Mouse (Mus musculus) left cerebral cortex, adult 2 months (tissue): ENCODE data around the gene Chrd. TPM values are rescaled to one million over a fixed set of nuclear protein-coding genes. Genes with fewer than 3 reads are reported as not detected.
A peak's percentile ranks its signal among the peaks of the same experiment; 100 is the strongest.

ENCODE experiments used
- DNase-seq, 2 experiments: peaks; one replicate each; pipeline ENCODE4 v3.0.0; 2021 to 2022; ENCODE audit warnings: low spot score in 2 of 2, mixed read lengths in 1 of 2; ENCODE audit errors: extremely low spot score in 1 of 2
- H3K27ac ChIP-seq: fragments of 200-600 bp; 2 replicates; pipeline ENCODE4 v1.8.1; 2022
- H3K4me3 ChIP-seq: fragments of 200-600 bp; 2 replicates; pipeline ENCODE4 v1.8.1; 2022
- CTCF ChIP-seq: fragments of 200-600 bp; IDR thresholded peaks from 2 replicates; pipeline ENCODE4 v1.8.1; 2022; ENCODE audit warnings: antibody characterized with exemption, mild to moderate bottlenecking, moderate library complexity
- intact Hi-C: fragments of 180-260 bp; cut with DNase I; formaldehyde crosslinking; loops from one replicate; pipeline ENCODE4 v1.15.1; 2025
- total RNA-seq, 2 experiments: library from RNA; stranded (reverse); gene quantifications; 2 replicates each; pipeline ENCODE4 v1.2.3; 2021

The Chrd gene
- total RNA-seq, 2 experiments from 2014 or later = 50.5 to 56.3 TPM

DNA sequence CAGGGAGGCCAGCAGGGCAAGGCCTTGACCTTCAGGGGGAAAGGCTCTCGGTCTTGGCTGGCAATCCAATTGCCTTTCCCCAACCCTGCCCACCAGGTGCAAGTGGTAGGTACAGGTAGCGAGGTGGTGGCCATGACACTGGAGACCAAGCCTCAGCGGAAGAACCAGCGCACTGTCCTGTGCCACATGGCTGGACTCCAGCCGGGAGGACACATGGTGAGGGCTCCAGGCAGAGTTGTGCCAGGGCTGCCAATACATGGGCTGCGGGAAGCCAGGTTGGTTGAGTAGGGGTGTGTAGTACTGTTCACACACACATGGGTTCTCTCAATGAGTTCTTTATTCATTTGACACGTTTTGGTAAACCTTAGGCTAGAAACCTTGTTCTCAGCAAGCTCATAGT, 3.2 kb downstream of the Chrd start:
- Histone ChIP-seq H3K4me3 (no peak overlapping the region), H3K27ac (no peak overlapping the region)
- intact Hi-C loops = no loop called here
- no peak for TF ChIP-seq CTCF
- no peak for DNase-seq

DNA sequence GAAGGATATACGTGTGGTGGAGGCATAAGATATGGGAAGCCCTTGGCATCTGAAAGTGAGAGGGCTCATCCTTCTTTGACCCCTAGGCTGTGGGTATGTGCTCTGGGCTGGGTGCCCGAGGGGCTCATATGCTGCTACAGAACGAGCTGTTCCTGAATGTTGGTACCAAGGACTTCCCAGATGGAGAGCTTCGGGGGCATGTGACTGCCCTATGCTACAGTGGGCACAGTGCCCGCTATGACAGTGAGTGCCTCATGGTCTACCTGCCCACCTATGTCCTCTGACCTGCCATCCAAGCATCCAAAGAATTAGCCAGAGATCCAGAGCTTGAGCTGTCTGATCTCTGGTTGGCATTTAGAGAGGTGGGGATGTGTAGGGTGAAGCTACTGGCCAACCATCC, 3.9 kb downstream of the Chrd start:
- TF ChIP-seq CTCF = no peak
- H3K4me3 ChIP-seq = no peak overlapping the region
- intact Hi-C loops = no loop called here

DNA sequence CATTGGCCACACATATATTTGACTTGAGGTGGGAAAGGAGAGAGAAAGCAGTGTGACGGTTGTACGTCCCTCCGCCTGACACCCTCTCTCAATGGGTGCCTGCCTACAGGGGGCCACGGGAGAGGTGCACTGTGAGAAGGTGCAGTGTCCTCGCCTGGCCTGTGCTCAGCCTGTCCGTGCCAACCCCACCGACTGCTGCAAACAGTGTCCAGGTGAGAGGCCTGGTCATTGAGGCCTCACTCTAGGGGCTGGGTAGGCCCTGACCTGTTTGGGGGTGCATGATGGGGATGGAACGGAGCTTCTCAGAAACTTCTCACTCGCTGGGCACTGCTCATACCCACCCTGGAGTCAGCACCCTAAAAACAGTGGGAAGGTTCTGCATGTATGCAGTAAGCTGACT, 6.9 kb downstream of the Chrd start:
- intact Hi-C loops = no loop called here
- no peak for TF ChIP-seq CTCF

More for the DNA sequence above, 3.9 kb downstream of the Chrd start:
- no peak overlapping the region for H3K27ac ChIP-seq
- DNase-seq = no peak

DNA sequence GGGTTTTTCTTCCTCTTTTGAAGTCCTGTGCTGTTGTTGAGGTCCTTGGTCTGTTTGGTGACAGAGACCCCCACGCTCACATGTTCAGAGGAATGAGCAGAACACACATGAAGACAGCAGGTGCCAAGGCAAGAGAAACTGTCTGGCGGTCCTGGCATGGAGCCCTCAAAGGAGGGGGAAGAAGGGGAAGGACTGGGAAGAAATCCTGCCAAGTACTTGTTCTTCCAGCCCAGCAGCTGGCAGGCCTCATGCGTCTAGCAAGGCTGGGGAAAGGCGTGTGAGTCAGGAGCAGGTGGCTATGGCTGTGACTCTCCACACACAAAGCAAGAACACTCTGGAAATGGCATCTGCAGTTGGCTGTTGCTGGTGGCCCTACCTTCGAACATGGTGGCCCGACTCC, 13.7 kb downstream of the Chrd start:
- intact Hi-C loops = loop anchor here (1.0 kb wide), 2 partner anchors 13 to 78 kb away; partner anchors contain the start of gene Chrd
- no peak overlapping the region for H3K4me3 ChIP-seq
- H3K27ac ChIP-seq = no peak overlapping the region
- peak; percentile 61 to 74 for DNase-seq
- no peak for TF ChIP-seq CTCF

More for the DNA sequence above, 6.9 kb downstream of the Chrd start:
- Histone ChIP-seq H3K4me3 (no peak overlapping the region), H3K27ac (no peak overlapping the region)
- DNase-seq = no peak

DNA sequence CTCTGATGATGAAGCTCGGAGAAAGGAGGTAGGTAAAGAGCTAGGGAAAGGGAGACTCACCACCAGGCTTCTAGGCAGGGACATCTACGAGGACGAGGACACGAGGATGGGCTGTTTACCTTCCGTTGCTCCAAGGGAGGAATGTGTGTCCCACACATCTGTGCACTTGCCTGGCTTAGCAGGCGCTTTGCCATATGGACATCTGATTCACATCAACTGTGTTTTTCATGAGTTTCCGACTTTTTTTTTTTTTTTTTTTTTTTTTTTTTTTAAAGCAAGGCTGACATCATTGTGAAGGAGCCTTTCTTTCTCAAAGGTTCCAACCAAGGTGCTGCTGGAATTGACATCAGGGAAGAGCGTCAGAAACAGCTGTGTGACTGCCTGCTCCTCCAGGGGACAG, 17.6 kb downstream of the Chrd start:
- TF ChIP-seq CTCF = no peak
- H3K27ac ChIP-seq = no peak overlapping the region
- H3K4me3 ChIP-seq = no peak overlapping the region
- intact Hi-C loops = no loop called here
- no peak for DNase-seq

DNA sequence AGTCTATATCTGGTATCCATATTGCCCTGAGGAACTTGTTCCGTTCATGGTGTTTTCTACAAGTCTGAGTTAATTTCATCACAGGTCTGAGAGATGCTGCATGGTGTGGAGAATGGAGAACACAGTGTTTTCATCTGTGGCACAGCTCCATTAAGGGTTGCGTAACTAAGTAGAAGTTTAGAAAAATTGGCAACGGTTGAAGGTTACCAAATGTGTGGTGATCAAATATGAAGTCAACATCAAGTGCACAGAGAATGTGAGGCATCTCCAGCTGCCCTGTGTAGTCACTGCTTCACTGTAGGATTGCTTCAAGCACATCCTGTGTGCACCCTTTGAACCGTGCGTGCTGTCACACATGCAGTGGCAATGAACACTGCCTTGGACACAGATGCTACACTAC, 23.1 kb downstream of the Chrd start:
- intact Hi-C loops = no loop called here
- no peak for DNase-seq
- no peak for TF ChIP-seq CTCF
- H3K27ac ChIP-seq = no peak overlapping the region
- no peak overlapping the region for H3K4me3 ChIP-seq

DNA sequence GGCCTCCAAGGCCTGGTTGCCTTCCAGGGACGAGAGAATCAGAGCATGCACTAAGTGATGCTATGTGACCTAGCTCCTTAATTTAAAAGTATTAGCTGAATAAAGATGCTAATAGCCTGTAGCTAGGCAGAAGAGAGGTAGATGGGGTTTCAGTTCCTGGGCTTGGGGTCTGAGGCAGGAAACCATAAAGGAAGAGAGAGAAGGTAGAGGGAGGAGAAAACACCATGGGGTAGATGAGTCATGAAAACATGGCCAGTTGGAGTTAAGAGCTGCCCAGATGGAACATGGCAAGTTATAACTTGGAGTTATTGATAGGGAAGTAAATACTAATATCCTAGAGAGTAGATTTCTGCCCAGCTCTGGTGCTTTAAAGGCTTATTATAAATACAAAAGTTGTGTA, 24.5 kb downstream of the Chrd start:
- Histone ChIP-seq H3K4me3 (no peak overlapping the region), H3K27ac (no peak overlapping the region)
- DNase-seq = no peak
- intact Hi-C loops = no loop called here
- TF ChIP-seq CTCF = no peak

DNA sequence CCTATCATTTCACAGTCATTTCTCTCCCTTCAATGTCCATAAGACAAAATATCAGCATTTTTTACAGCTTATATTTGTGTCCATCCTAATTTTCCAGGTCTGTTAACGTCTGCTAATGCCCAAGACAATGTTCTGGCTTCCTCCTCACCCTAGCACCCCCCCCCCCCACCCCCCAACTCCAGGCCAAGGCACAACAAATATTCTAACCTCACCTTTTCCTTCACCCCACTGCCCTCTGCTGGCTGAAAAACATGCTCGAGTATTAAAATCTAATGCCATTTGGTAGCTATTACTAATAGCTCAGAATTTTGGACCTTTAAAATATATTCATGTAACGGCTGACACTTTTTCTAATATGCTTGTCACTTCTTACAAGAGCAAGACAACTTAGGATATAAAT, 28.8 kb downstream of the Chrd start:
- TF ChIP-seq CTCF = peak; percentile 54
- Histone ChIP-seq H3K4me3 (no peak overlapping the region), H3K27ac (no peak overlapping the region)
- peak in 1 of 2 experiments; percentile 37 for DNase-seq
- intact Hi-C loops = loop anchor here (2.0 kb wide), 2 partner anchors 37 to 45 kb away; partner anchors contain the start of genes Clcn2 and Polr2h

DNA sequence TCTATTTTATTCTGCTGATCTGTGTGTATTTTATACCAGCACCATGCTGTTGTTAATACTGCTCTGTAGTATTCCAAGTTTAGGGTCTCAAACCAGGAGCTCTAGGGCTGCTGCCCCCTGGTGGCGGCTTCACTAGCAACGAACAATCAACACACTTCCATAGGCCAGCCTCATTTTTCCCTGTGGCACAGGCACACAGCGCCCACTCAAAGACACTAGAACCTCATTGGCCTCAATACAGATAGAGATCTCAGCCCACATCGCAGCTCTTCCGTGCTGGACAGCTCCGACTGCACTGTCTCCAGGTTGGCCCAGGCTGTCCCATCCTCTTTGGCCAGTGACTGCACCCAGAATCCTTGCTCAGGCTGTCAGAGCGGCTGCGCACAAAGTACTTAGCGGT, 32.3 kb downstream of the Chrd start:
- intact Hi-C loops = no loop called here
- TF ChIP-seq CTCF = peak; percentile 55
- Histone ChIP-seq H3K4me3 (no peak overlapping the region), H3K27ac (no peak overlapping the region)
- DNase-seq = no peak

DNA sequence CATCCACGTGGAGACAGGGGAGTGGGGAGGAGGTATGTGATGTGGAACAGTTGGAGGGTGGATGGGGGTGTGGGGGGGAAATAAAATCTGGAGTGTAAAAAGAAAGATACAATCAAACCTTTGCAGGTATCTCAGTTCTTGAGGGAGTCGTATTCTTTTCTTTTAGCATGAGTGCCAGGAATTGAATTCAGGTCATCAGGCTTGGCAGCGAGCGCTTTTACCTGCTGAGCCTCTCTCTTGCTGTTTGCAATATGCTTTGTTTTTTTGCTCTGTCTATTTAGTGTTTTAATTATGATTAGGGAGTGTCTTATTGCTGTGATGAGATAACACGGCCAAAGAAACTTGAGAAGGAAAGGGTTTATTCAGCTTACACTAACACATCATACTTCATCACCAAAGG, 42.1 kb downstream of the Chrd start:
- intact Hi-C loops = no loop called here
- no peak overlapping the region for H3K4me3 ChIP-seq
- TF ChIP-seq CTCF = no peak
- H3K27ac ChIP-seq = no peak overlapping the region
- DNase-seq = no peak

DNA sequence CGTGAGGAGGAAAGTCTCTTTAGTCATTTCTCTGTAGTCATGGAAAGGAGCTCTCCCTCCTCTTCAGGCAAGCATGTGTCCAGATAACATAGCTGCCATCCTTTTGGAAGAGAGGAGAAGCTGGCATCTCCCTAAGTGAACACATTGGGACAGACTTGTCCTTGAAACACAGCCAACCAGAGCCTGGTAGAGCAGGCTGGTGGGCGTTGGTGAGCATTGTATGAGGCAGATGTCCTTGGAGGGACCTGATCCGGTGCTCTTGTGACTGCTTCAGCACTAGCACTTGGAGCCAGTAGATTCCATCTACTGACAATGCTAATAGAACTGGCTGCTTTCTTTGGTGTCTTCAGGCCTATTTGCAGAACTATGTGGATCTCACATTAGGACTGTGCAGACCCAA, 46.9 kb downstream of the Chrd start:
- no peak for DNase-seq

DNA sequence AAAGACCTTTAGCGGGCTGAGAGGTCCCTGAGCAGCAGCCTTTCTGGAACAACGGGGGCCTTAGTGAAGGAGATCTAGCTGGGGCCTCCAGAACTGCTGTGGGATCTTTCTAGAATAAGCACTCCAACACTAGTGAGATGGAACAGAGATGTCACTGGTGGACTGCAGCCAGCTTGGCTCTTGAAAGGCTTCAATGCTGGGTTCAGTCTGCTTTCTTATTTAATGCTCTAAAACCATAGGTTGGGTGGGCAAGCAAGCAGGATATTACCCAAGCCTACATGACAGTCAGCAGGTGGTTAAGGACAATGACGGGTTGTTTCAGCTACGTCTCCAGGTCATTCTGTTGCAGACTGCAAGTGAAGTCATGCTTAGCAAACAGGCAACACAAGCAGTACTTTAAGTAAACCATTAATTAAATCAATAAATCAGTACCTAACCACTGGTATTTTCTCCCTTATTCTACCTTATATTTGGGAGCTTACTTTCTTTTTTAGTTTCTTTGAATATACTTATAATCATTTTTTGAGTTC, 48.2 kb downstream of the Chrd start:
- intact Hi-C loops = no loop called here
- Histone ChIP-seq H3K4me3 (no peak overlapping the region), H3K27ac (no peak overlapping the region)
- TF ChIP-seq CTCF = no peak
- no peak for DNase-seq

More for the DNA sequence above, 46.9 kb downstream of the Chrd start:
- Histone ChIP-seq H3K27ac (no peak overlapping the region), H3K4me3 (no peak overlapping the region)
- TF ChIP-seq CTCF = no peak
- intact Hi-C loops = no loop called here

DNA sequence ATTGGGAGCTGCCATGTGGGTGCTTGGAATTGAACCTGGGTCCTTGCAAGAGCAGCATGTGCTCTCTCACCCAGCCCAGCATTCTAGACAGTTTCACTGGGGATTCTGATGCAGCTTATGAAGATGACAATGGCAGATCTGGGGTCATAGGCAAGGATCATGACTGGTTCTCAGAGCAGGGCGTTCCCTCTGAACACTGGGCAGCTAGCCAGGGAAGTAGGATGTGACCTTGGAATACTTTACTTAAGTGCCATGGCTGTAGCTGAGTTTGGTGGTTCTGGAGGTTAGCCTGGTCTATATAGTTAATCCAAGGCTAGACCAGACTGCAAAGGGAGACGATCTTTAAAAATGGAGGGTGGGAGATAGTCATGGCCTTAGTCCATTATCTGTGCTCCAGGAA, 51.0 kb downstream of the Chrd start:
- Histone ChIP-seq H3K4me3 (no peak overlapping the region), H3K27ac (no peak overlapping the region)
- DNase-seq = no peak
- TF ChIP-seq CTCF = no peak
- intact Hi-C loops = no loop called here
